Mouse (Mus musculus): ENCODE measurements around the gene Slc26a11. TPM values are rescaled to one million over a fixed set of nuclear protein-coding genes. Genes with fewer than 3 reads are reported as not detected.
A peak's percentile ranks its signal among the peaks of the same experiment; 100 is the strongest.
"Not testable (repeated sequence)": the region's sequence is repeated elsewhere in the genome, so short reads cannot be mapped to it uniquely, and the experiment has no call there.

Slc26a11 gene
- polyA plus RNA-seq, 1 experiment from 2014 or later = 6.0 TPM

- 91% methylated on average over 9 of the region's 9 CpGs for WGBS
- H3K4me1 ChIP-seq (replicated peaks; ENCODE audit: control insufficient read depth, insufficient read depth, low read length) = no peaks in the 10 kb centered on the region
- no peak for ATAC-seq (ENCODE audit: low FRiP score)
- H3K36me3 ChIP-seq (replicated peaks; ENCODE audit: control insufficient read depth, insufficient read depth) = no peaks in the 10 kb centered on the region
- H3K27me3 ChIP-seq (ENCODE audit: control insufficient read depth, insufficient read depth, low read length) = no peaks in the 10 kb centered on the region
- H3K27ac ChIP-seq = no peak overlapping the region
- no peak for DNase-seq (ENCODE audit: low spot score)
- no peak overlapping the region for H3K4me3 ChIP-seq (replicated peaks; ENCODE audit: low read length)
- H3K4me2 ChIP-seq (replicated peaks) = no peak overlapping the region
- H3K9ac ChIP-seq = no peak overlapping the region
- H3K9me3 ChIP-seq (ENCODE audit: control insufficient read depth, low read length) = no peaks in the 10 kb centered on the region
Observed at GRCm38 (mm10) chr11:119381631-119382337, 26.4 kb downstream of the Slc26a11 start.

GRCm38 (mm10) chr11:119382338-119382850, 27.0 kb downstream of the Slc26a11 start:
- ATAC-seq (ENCODE audit: low FRiP score) (no peak), DNase-seq (ENCODE audit: low spot score) (no peak)
- Histone ChIP-seq H3K4me3 (replicated peaks; ENCODE audit: low read length) (no peak overlapping the region), H3K27ac (no peak overlapping the region), H3K4me1 (replicated peaks; ENCODE audit: control insufficient read depth, insufficient read depth, low read length) (no peaks in the 10 kb centered on the region), H3K4me2 (replicated peaks) (no peak overlapping the region), H3K9ac (no peak overlapping the region), H3K36me3 (replicated peaks; ENCODE audit: control insufficient read depth, insufficient read depth) (no peaks in the 10 kb centered on the region), H3K9me3 (ENCODE audit: control insufficient read depth, low read length) (no peaks in the 10 kb centered on the region), H3K27me3 (ENCODE audit: control insufficient read depth, insufficient read depth, low read length) (no peaks in the 10 kb centered on the region)
- WGBS = 82% methylated on average over 6 of the region's 6 CpGs

- DNase-seq (ENCODE audit: low spot score) (no peak), ATAC-seq (ENCODE audit: low FRiP score) (no peak)
- Histone ChIP-seq H3K4me2 (replicated peaks) (no peak overlapping the region), H3K36me3 (replicated peaks; ENCODE audit: control insufficient read depth, insufficient read depth) (no peaks in the 10 kb centered on the region), H3K4me3 (replicated peaks; ENCODE audit: low read length) (no peak overlapping the region), H3K4me1 (replicated peaks; ENCODE audit: control insufficient read depth, insufficient read depth, low read length) (peaks cover 6% of the 10 kb centered on the region; the same call in 1 of the 2 replicates), H3K27ac (no peak overlapping the region), H3K9me3 (ENCODE audit: control insufficient read depth, low read length) (no peaks in the 10 kb centered on the region), H3K9ac (no peak overlapping the region), H3K27me3 (ENCODE audit: control insufficient read depth, insufficient read depth, low read length) (peaks cover 22% of the 10 kb centered on the region)
- 81% methylated on average over 4 of the region's 4 CpGs for WGBS
Observed at GRCm38 (mm10) chr11:119384904-119385303, 29.5 kb downstream of the Slc26a11 start.

GRCm38 (mm10) chr11:119386306-119386705, 30.9 kb downstream of the Slc26a11 start:
- Histone ChIP-seq H3K27me3 (ENCODE audit: control insufficient read depth, insufficient read depth, low read length) (peaks cover 36% of the 10 kb centered on the region), H3K4me2 (replicated peaks) (no peak overlapping the region), H3K9me3 (ENCODE audit: control insufficient read depth, low read length) (no peaks in the 10 kb centered on the region), H3K4me1 (replicated peaks; ENCODE audit: control insufficient read depth, insufficient read depth, low read length) (peaks cover 9% of the 10 kb centered on the region; the same call in 1 of the 2 replicates), H3K9ac (no peak overlapping the region), H3K36me3 (replicated peaks; ENCODE audit: control insufficient read depth, insufficient read depth) (no peaks in the 10 kb centered on the region), H3K4me3 (replicated peaks; ENCODE audit: low read length) (no peak overlapping the region), H3K27ac (no peak overlapping the region)
- no peak for ATAC-seq (ENCODE audit: low FRiP score)
- no peak for DNase-seq (ENCODE audit: low spot score)
- 96% methylated on average over 5 of the region's 5 CpGs for WGBS

GRCm38 (mm10) chr11:119387273-119387672, 31.9 kb downstream of the Slc26a11 start:
- WGBS = 41% methylated on average over 3 of the region's 3 CpGs
- H3K9me3 ChIP-seq (ENCODE audit: control insufficient read depth, low read length); H3K4me2 ChIP-seq (replicated peaks); H3K9ac ChIP-seq; H3K4me1 ChIP-seq (replicated peaks; ENCODE audit: control insufficient read depth, insufficient read depth, low read length); H3K4me3 ChIP-seq (replicated peaks; ENCODE audit: low read length); H3K27ac ChIP-seq; ATAC-seq (ENCODE audit: low FRiP score); H3K36me3 ChIP-seq (replicated peaks; ENCODE audit: control insufficient read depth, insufficient read depth); DNase-seq (ENCODE audit: low spot score): not testable (repeated sequence)
- H3K27me3 ChIP-seq (ENCODE audit: control insufficient read depth, insufficient read depth, low read length) = peaks cover 46% of the 10 kb centered on the region

GRCm38 (mm10) chr11:119389851-119390270, 34.5 kb downstream of the Slc26a11 start:
- Histone ChIP-seq H3K9me3 (ENCODE audit: control insufficient read depth, low read length) (no peaks in the 10 kb centered on the region), H3K9ac (peak overlapping the region; percentile 60), H3K4me2 (replicated peaks) (peak overlapping the region; percentile 94), H3K4me1 (replicated peaks; ENCODE audit: control insufficient read depth, insufficient read depth, low read length) (peaks cover 9% of the 10 kb centered on the region; the same call in 1 of the 2 replicates), H3K4me3 (replicated peaks; ENCODE audit: low read length) (peak overlapping the region; percentile 45), H3K27me3 (ENCODE audit: control insufficient read depth, insufficient read depth, low read length) (peaks cover 72% of the 10 kb centered on the region), H3K27ac (no peak overlapping the region), H3K36me3 (replicated peaks; ENCODE audit: control insufficient read depth, insufficient read depth) (no peaks in the 10 kb centered on the region)
- DNase-seq (ENCODE audit: low spot score) = peak; percentile 61
- ATAC-seq (ENCODE audit: low FRiP score) = no peak; the same call in 1 of the 2 replicates
- under 1% methylated on average over 35 of the region's 35 CpGs for WGBS

GRCm38 (mm10) chr11:119390271-119391231, 35.2 kb downstream of the Slc26a11 start:
- H3K4me1 ChIP-seq (replicated peaks; ENCODE audit: control insufficient read depth, insufficient read depth, low read length) = peaks cover 9% of the 10 kb centered on the region; the same call in 1 of the 2 replicates
- H3K4me2 ChIP-seq (replicated peaks) = peak overlapping the region; percentile 94
- peak overlapping the region; percentile 45 for H3K4me3 ChIP-seq (replicated peaks; ENCODE audit: low read length)
- ATAC-seq (ENCODE audit: low FRiP score) (no peak; the same call in 1 of the 2 replicates), DNase-seq (ENCODE audit: low spot score) (no peak)
- peak overlapping the region; percentile 60 for H3K9ac ChIP-seq
- H3K9me3 ChIP-seq (ENCODE audit: control insufficient read depth, low read length) = no peaks in the 10 kb centered on the region
- H3K36me3 ChIP-seq (replicated peaks; ENCODE audit: control insufficient read depth, insufficient read depth) = no peaks in the 10 kb centered on the region
- peaks cover 78% of the 10 kb centered on the region for H3K27me3 ChIP-seq (ENCODE audit: control insufficient read depth, insufficient read depth, low read length)
- WGBS = 3% methylated on average over 53 of the region's 53 CpGs
- H3K27ac ChIP-seq = no peak overlapping the region

GRCm38 (mm10) chr11:119391386-119392000, 36.1 kb downstream of the Slc26a11 start:
- ATAC-seq (ENCODE audit: low FRiP score) (no peak), DNase-seq (ENCODE audit: low spot score) (no peak)
- H3K4me3 ChIP-seq (replicated peaks; ENCODE audit: low read length) = no peak overlapping the region
- 34% methylated on average over 7 of the region's 7 CpGs for WGBS
- peaks cover 87% of the 10 kb centered on the region for H3K27me3 ChIP-seq (ENCODE audit: control insufficient read depth, insufficient read depth, low read length)
- no peak overlapping the region for H3K4me2 ChIP-seq (replicated peaks)
- no peak overlapping the region for H3K9ac ChIP-seq
- H3K27ac ChIP-seq = no peak overlapping the region
- no peaks in the 10 kb centered on the region for H3K9me3 ChIP-seq (ENCODE audit: control insufficient read depth, low read length)
- H3K4me1 ChIP-seq (replicated peaks; ENCODE audit: control insufficient read depth, insufficient read depth, low read length) = peaks cover 9% of the 10 kb centered on the region; the same call in 1 of the 2 replicates
- no peaks in the 10 kb centered on the region for H3K36me3 ChIP-seq (replicated peaks; ENCODE audit: control insufficient read depth, insufficient read depth)

Data from hindbrain, embryonic 14.5 days (tissue).